Mouse (Mus musculus) ES-Bruce4 (cell line): Measurements from ENCODE around the gene Rcvrn.

Source experiments
- CTCF ChIP-seq: IDR thresholded peaks from one replicate; pipeline ENCODE4 v1.8.1; 2011; ENCODE audit warnings: low read depth, low read length
- POLR2A ChIP-seq: IDR thresholded peaks from one replicate; pipeline ENCODE4 v1.8.1; 2011; ENCODE audit warnings: low read length; ENCODE audit not compliant: insufficient read depth

GRCm38 (mm10) chr11:67723231-67724013 is 28.3 kb downstream of the Rcvrn start:
- TF ChIP-seq CTCF (no peak), POLR2A (no peak)
